Mouse (Mus musculus) cerebellum, adult 8-10 months (tissue): ENCODE measurements around the gene Ighmbp2.
A peak's percentile ranks its signal among the peaks of the same experiment; 100 is the strongest.

Source experiments
- DNase-seq: peaks from one replicate; pipeline ENCODE4 v3.0.0; 2022

The Ighmbp2 gene

DNA sequence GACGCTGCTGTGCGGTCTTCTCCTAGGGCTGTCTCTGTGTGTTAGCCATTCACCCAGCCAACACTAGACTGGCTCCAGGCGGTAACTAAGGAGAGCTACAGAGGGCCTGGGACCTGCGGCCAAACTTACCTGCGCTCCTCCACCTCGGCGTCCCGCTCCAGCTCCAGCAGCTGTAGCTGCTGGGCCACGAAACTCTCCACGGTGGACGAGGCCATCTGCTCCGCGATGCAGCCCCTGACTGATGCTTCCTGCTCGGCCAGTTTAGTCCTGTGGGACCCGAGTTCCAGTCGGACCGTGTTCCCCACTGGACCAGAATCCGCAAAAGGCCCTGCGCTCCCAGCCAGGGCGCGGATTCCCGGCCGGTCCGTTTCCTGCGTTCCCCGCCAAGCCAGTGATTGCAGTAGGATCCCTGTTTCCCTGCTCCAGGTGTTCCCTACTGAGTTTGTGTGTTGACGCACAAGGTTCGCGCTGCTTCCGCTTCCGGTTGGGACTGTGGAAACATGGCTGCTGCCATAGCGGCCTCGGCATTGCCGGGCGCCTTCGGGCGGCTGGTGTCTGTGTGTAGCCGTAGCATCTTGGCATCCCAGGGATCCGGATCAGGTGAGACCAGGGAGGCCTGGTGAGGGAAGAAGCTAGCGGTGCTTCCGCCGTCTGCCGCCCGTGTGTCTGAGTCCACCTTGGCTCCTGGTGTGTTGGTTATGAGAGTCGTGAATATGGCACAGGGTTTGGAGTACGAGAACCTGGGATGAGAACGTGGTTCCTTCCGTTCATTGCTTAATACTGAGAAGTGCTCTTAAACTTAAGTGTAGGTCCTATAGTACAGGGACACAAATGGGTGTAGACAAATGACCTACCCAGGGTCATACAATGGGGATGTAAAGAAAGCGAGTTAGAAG lies at the start of gene Ighmbp2, which contains the start of gene Mrpl21:
Gene Ighmbp2, minus strand, starts transcription at position 446 of the 896 bp plus-strand sequence.
Gene Mrpl21, plus strand, starts transcription at position 330 of the 896 bp plus-strand sequence.
- peak; percentile 94 for DNase-seq

DNA sequence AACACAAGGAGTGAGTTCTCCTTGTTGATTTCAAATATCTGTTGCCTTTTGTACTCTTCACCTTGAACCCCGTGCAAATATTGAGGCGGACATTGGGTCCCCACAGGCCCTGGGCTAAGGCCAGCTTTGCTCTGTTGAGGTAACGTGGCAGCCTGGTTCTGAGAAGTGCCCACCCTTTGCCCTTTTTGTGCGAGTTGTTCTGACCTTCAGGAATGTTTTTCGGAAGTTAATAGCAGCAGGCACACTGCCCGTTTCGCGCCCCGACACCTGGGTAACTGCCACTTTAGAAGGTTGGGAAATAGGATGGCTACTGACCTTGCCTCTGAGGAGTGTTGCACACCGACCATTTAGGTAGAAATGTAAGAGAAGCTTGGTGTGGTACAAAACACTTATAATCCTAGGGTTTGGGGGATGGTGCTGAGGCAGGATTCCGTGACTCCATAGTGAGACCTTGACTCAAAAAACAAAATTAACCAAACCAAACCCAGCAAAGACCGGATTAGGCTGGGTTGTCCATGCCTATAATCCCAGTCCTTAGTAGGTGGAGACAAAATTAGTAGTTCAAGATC lies 43.7 kb upstream of the Ighmbp2 start:
- DNase-seq, result no peak

DNA sequence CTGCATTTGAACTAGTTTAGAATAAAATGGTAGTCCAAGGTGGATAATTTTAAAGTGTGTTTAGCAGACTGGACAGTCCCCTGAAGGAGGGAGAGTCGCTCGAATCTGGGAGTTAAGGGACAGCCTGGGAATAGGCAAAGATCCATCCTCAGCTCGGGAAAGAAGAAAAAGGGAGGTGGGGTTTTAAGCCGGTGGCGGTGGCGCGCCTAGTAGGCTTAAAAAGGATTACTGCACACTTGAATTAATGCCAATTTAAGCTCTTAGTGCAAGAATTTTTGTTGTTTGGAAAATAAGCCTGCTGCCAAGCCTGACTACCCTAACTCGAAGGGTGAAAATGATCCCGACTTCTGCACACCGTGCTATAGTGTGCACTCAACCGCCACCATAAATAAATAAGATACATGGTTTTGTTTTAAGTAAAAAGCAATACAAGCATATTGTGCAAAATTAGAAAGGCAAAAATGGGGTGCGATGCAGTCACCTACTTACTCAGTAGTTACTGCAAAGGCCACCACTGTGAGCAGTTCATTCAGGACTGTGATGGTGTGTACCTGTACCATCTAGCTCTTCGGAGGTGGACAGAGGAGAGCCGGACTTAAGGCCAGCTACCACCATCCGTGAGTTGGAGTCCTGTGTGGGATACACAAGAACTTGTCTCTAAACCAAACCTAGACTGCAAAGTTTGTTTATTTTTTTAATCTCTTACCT lies 43.1 kb upstream of the Ighmbp2 start:
- no peak for DNase-seq

DNA sequence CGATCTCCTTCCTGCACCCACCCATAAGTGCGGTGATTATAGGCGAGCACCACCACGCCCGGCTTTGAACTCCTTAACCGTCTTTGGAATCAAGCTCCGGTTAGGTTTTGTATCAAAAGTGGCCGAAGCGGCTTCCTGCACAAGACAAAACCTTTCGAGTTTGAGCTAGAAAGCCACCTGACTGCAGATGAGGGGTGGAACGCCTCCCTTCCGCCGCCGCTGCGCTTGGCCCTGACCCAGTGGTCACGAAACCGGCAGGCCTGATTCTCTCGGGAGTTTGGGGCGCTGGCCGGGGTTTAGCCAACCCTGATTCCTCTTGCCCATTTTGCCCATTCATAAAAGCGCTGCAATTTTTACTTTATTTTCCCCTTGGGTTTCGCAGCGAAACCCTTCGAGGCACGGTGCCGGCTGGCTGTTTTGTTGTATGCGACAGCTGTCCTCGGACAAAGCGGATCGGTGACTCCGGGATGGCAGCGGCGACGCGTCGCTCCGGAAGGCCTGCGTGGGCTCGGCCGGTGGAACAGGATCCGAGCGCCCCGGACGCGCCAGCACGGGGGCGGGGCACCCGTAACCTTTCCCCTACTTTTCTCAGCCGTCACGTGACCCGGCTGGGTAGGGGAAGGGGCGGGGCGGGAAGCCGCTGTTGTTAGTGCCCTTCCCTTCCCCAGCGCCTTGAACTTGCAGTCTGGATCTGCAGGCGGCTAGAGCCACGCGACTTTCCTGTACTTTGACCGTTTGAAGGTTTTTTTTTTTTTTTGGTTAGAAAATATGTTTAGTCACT lies 42.3 kb upstream of the Ighmbp2 start:
- peak; percentile 33 for DNase-seq

DNA sequence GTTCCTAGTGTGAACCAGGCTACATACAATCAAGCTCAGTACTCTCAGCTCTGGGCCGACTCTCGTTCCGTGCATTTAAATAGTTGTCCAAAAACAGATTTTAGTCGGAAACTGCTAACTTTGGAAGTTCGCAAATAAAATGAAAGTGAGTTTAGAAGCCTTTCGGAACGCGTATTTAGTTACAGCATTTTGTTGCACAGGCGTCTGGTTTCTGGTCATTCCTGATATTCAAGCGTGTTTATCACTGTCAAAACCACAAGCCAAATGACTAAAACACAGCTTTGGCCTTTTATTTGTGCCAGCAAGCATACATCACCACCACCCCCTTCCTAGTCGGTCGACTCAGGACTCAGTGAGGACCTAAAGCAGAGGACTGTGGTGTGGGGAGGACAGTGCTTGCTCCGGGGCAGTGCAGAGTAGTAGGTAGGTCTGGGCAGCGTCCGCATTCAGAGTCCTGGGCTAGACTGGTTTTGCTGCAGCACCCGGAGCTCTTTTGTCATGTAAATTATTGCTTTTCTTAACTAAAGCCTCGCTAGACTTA lies 41.5 kb upstream of the Ighmbp2 start:
- peak; percentile 9 for DNase-seq

DNA sequence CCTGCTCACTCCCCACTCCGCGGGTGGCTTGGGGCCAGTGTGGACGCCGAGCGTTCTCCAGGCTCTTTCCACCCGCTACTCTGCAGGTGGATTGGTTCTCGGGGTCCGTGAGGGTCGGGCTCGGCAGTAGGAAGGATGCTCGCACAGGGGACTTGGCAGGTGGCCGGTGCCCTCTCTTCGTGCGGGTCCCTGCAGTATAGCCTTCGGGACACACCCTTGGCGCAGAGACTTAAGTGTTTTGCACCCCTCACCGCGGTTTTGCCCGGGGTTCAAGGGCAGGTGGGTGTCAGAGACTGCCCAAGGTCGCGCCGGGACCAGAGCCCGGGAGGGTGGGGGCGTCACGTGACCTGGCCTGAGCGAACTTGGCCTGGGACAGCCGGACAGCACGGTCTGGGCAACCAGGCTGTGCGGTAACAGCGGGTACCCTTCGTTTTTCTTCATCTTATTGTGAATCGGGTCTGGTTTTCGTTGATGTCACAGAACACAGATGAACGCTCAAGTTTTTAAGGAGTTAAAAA lies 41.0 kb upstream of the Ighmbp2 start:
- DNase-seq, result peak; percentile 21

DNA sequence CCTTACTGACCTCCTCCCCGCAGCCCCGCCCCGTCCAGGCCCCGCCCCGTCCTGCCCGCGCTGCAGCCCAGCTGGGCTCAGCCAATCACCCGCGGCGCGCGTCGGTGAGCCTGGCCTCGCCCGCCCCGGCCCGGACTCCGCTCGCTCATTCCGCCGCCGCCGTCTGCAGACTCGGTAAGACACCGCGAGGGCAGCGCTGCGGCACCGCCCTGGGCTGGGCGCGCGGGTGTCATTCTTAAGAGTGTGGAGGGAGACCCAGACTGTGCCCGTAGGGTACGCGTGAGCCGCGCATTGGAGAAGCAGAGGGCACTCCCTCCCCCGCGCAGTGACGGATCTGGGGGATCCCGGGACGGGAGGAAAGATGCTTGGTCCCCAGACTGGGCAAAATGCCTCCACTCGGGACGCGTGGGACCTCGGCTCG lies 40.4 kb upstream of the Ighmbp2 start:
- DNase-seq, result peak; percentile 20

DNA sequence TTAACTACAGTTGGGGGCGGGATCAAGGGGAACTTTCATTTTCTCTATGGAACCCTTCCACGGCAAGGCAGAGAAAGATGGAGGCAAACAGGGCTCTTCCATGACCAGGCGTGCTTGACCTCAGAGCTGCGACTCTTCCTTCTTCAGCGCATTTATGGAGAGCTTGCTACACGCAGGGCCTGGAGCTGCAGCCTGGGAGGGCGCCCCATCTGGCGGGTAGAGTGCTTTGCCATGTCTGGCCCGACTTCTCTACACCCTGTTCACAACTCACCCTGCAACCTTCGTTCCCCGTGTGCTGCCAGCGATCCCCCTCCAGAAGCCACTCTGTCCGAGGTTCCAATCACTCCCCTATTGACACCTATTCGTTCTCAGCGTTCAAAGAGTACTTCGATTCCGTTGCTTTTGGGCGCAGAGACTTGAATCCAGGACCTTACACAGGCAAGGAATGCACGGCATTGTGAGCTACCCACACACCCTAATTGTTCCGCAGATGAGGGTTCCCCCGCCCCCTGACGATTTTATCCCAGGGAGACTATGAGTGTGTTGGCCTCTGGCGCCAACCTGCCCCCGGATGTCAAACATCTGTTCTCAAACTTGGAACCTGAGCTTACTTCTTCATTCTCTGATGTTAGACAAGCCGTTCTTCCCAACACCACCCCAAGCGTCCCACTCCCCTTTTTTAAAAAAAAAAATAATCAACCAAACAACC lies 39.6 kb upstream of the Ighmbp2 start, which contains the start of gene Cpt1a:
Gene Cpt1a, plus strand, starts transcription at position 74 of the 709 bp plus-strand sequence.
- peak; percentile 4 for DNase-seq

DNA sequence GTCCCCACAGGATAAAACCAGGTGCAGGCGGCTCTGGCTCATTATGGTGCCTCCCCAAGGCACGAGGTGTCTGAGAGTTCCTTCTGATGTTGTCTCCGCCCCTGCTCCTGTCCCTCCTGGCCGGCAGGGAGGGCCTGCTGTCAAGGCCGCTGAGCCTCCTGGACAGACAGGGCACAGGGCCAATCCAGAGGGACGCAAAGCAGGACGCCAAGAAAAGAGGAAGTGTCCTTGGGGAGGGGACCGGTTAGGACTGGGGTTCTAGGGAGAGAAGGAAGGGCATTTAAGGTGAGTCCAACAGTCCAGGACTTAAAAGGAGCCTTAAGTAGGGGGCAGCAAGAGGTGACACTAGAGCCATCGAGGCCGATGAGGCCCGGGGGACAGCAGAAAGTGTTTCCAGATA lies 38.8 kb upstream of the Ighmbp2 start:
- no peak for DNase-seq

DNA sequence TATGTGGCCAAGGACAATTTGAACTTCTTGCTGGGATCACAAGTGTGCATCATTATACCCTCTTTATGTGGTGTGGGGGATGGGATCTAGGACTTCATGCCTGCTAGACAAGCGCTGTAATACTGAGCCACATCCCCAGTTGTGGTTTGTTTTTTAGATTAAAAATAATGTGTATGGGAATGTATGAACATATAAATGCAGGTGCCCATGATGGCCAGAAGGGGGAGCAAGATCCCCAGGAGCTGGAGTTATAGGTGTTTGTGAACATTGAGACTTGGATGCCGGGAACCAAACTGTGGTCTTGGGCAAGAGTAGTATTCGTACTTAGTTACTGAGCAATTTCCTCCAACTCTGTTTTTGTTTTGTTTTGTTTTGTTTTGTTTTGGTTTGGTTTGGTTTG lies 38.0 kb upstream of the Ighmbp2 start:
- DNase-seq, result no peak

DNA sequence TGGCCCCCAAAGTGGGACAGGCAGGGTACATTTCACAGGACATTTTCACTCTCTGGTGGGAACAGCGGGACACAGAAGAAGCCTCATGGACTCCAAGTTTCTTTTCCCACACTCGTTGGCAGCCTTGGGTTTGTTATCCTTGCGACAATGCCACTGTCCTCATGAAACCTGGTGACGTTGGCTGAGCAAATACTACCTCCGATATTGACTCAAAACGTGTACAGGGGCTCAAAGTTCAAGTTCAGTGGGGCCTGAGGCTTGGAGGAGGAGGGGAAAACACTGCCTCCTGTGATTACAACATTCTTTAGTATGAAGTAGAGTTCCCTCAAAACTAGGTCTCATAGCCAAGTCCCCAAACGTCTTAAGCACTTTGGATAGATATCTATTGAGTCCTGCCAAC lies 37.3 kb upstream of the Ighmbp2 start:
- DNase-seq, result no peak

DNA sequence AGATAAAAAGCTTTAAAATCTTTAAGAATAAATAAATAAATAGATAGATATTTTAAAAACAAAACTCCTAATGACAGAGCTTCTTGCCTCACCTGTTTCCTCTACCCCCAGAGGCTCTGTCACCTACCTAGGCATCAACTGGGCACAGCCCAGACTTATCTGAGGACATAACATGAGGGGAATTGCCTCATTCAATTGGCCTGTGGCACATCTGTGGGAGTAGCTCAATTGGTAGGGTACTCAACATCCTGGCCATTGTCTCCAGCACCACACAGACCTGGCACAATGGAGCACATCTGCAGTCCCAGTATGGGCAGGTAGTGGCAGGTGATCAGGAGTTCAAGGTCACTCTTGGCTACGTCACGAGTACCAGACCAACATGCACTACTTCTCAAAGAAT lies 36.5 kb upstream of the Ighmbp2 start:
- no peak for DNase-seq

DNA sequence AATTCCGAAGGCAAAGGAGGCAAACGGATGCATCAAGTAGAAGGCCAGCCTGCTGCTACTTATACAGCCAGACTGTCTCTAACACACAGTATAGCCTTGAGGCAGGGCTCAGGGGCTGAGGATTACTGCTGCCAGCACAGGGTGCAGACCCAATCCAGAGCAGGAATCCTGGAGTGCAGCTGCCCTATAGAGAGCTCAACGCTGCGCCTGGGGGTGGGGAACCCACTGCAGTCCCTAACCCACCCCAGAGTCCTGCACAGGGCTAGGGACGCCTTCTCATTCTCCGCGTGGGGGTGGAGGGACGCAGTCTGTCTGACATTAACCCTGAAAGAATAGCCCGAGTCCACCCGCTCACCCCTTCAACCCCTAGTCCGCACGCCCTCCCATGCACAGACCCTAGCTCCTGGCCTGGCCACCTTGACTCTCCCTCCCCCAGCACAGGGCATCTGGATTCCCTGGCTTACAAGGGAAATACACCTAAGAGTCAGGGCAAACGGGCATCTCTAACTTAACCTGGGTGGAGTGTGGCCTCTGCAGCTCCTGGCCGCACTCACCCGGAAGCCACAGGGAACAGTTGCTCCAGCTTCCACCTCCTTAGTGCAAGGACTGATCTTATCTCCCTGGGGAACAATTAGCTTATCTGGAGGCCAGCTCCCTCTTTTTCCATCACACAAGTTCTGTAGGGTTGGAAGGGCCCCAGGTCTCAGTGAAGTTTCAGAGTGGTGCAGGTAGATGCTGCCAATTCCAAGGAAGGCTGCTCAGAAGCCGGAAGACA lies 24.5 kb upstream of the Ighmbp2 start:
- no peak for DNase-seq

DNA sequence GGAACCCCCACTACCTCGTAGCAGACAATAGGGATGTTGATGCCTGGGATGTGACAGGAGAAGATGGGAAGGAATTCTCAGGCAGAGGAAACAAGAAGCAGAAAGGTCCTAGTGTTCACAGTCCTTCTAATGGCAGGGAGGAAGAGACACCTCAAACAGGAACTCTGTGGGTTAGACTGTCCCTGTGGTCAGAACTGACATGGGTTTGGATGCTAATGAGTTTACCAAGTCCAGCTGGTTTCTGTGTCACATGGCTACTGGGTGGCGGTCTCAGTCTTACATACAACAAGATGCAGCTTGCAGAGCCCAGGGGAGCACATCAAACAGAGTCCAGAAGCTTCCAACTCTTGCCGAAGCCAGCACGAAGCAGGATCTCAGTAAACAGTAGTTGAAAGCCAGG lies 21.2 kb upstream of the Ighmbp2 start:
- no peak for DNase-seq

DNA sequence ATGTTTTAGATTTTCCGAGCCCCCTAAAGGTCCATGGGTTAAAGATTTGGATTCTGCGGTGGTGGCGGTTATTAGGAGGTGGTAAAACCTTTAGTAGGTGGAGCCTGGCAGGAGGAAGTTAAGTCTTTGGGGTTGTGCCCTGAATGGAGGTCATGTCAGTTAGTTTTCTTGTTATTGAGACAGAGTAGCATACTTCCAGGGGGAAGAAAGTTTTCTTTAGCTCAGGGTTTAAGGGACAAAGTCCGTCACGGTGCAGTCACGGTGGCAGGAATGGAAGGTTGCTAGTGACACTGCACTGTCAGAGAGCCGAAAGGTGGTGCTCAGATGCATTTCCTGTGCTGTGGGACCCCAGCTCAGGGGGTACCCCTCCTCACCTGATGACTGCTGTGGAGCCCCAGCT lies 15.0 kb upstream of the Ighmbp2 start:
- DNase-seq, result no peak

DNA sequence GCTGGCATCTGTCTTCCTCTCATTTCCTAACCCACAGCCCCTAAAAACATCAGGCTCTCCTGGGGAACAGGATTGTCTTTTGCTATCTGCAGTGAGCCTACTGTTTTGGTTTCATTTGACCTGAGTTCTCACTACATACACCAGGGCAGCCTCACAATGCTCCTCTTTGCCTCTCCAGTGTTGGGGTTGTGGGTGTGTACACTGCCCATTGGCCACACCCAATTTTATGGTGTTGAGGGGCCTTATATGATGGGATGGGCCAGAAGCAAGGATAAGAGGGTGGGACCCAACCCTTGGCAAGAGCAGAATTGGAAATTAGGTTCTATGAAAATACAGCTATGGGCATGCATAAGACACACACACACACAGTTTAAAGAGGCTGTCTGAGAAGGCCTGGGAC lies 14.2 kb upstream of the Ighmbp2 start:
- DNase-seq, result no peak

DNA sequence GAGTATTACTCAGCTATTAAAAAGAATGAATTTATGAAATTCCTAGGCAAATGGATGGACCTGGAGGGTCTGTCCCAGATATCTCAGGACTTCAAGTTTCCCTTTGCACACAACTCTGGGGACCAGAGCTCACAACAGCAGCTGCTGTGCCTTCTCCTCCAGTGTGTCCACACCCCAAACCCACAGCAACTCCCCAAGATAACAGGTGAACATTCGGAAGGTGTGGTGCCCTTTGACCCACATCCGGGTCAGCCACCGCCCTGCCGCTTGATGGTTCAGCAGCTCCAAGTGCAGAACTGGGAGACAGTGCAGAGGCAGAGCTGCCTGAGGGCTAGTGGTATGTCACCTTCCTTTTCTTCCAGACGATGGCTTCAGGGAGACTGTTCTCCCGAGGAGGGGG lies 12.4 kb upstream of the Ighmbp2 start:
- DNase-seq, result no peak

DNA sequence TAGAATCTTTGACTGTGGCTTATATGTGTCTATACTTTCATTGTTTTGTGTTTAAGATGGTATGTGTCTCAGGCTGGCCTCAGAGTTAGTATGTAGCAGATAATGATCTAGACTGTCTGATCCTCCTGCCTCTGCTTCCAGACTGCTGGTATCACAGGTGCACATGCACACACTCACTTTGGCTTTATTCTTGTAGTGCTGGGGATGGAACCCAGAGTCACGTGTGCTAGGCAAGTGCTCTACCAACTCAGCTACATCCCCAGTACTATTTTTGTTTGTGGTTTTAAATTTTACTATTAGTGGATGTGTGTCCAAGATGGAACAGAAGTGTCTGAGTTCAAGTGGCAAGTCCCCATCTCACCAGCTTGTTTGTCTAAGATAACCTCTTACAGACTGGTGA lies 10.2 kb upstream of the Ighmbp2 start:
- DNase-seq, result no peak

DNA sequence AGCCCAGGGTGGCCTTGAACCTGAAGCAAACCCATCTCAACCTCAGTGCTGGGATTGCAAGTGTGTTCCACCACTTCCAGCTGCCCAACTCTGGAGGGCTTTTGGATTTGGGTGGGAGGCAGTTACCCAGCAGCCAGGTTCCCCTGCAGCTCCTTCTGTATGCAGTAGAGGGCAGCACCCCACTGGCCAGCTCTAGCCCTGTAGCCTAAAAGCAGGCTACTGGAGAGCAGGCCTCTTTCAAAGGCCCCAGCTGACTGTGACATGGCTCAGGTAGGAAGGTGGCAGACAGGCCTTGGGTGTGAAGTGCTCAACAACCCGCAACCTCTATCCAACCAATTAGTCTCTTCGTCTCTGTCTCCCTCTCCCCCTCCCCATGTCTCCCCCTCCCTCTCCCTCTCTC lies 9.2 kb upstream of the Ighmbp2 start:
- DNase-seq, result no peak

DNA sequence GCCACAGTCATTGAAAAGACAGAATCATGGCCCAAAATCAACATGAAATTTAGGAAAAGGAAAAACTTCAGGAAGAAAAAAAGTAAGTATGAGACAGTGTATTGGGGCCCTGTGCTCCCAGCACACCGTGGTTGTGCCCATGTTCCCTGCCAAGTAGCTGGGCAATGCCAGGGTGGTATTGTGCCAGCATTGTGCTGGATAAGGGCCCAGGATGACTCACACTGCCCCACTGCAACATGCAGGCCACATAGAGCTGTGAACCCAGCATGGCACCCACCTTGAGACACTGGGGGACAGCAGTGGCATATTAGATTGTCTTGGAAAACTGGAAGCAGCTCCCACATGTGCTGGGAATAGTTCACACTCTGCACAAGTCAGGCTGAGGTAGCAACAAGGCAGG lies 6.2 kb upstream of the Ighmbp2 start:
- peak; percentile 32 for DNase-seq

DNA sequence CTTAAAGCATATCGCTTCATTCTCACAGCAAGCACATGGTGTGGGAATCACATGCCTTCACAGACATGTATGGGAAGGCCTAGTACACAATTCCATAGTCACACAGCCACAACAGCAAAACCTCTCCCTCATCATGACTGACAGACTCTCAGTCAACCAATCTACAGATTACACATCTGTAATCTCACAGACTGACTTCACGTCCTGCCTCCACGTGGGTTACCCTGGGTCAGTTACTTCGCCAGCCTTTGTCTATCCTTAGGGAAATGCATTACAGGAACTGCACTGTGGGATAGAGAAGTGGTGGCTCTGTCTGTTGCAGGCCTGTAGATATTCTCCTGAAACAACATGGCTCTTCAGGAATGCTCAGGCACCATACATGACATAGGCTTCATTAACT lies 931 bp downstream of the Ighmbp2 start:
- DNase-seq, result no peak
